Mouse (Mus musculus) intestine, postnatal 0 days (tissue): Measurements from ENCODE around the gene Tirap. TPM values are rescaled to one million over a fixed set of nuclear protein-coding genes. Genes with fewer than 3 reads are reported as not detected.

Experiments
- ATAC-seq: fragments of 200-750 bp; cut with Nextera tagmentation; 2 replicates; pipeline ENCODE4 v1.8.0; 2017; ENCODE audit warnings: mild to moderate bottlenecking, moderate TSS enrichment, moderate library complexity
- H3K27ac ChIP-seq: fragments of 300-500 bp; sonication (generic); 2 replicates; pipeline ENCODE4 v1.5.1; 2014; ENCODE audit warnings: mild to moderate bottlenecking, low read depth, low read length, moderate library complexity
- H3K27me3 ChIP-seq: fragments of 300-500 bp; sonication (generic); replicated peaks from 2 replicates; pipeline ENCODE4 v1.6.1; 2014; ENCODE audit warnings: low read length, mixed read lengths; ENCODE audit not compliant: control insufficient read depth, insufficient read depth
- H3K36me3 ChIP-seq: fragments of 300-500 bp; sonication (generic); 2 replicates; pipeline ENCODE4 v1.6.1; 2014; ENCODE audit warnings: mild to moderate bottlenecking, moderate library complexity; ENCODE audit not compliant: control insufficient read depth, insufficient read depth
- H3K4me1 ChIP-seq: fragments of 300-500 bp; sonication (generic); replicated peaks from 2 replicates; pipeline ENCODE4 v1.6.1; 2014; ENCODE audit warnings: antibody characterized with exemption, low read length, mixed read lengths; ENCODE audit not compliant: control insufficient read depth, insufficient read depth
- H3K4me2 ChIP-seq: fragments of 300-500 bp; sonication (generic); replicated peaks from 2 replicates; pipeline ENCODE4 v1.6.1; 2014; ENCODE audit warnings: low read depth, mild to moderate bottlenecking, moderate library complexity
- H3K4me3 ChIP-seq: fragments of 300-500 bp; sonication (generic); 2 replicates; pipeline ENCODE4 v1.5.1; 2014; ENCODE audit warnings: low read depth, low read length
- H3K9ac ChIP-seq: fragments of 300-500 bp; sonication (generic); 2 replicates; pipeline ENCODE4 v1.6.1; 2014; ENCODE audit warnings: mild to moderate bottlenecking, low read depth, low read length
- H3K9me3 ChIP-seq: fragments of 300-500 bp; sonication (generic); 2 replicates; pipeline ENCODE4 v1.6.1; 2016; ENCODE audit warnings: mixed run types; ENCODE audit not compliant: control insufficient read depth
- CTCF ChIP-seq: sonication (generic); IDR thresholded peaks from 2 replicates; pipeline ENCODE4 v1.5.1; 2016; ENCODE audit warnings: low read depth, mild to moderate bottlenecking, control low read depth, antibody characterized with exemption, moderate library complexity
- WGBS: fragments of 180-500 bp; shearing (Covaris S2); extraction: QIAGEN DNeasy Blood & Tissue Kit; methylation state at CpG from one replicate; pipeline ENCODE4 v1.1.7; 2014; 5-methylcytosine and 5-hydroxymethylcytosine counted together
- polyA plus RNA-seq: library from polyadenylated mRNA; unstranded; fragments of >200 nt; fragmentation: Nextera tagmentation; extraction: Ambion mirVana; gene quantifications from 2 replicates; pipeline ENCODE4 v1.2.1, GENCODE M21; 2015

The Tirap gene
- polyA plus RNA-seq, 1 experiment from 2014 or later = 10.0 TPM

GRCm38 (mm10) chr9:35142221-35142620 is 57.9 kb downstream of the Tirap start:
- no peak overlapping the region for H3K27ac ChIP-seq
- H3K27me3 ChIP-seq = no peaks in the 10 kb centered on the region
- no peaks in the 10 kb centered on the region for H3K4me1 ChIP-seq
- no peak for ATAC-seq
- TF ChIP-seq CTCF = no peak
- H3K9me3 ChIP-seq = no peaks in the 10 kb centered on the region
- H3K4me2 ChIP-seq = no peak overlapping the region
- no peak overlapping the region for H3K4me3 ChIP-seq
- H3K36me3 ChIP-seq = no peaks in the 10 kb centered on the region; the same call in 1 of the 2 replicates
- H3K9ac ChIP-seq = no peak overlapping the region
- 61% methylated on average over 2 of the region's 2 CpGs for WGBS

GRCm38 (mm10) chr9:35139231-35139744 is 60.8 kb downstream of the Tirap start:
- 79% methylated on average over 5 of the region's 5 CpGs for WGBS
- H3K4me3 ChIP-seq = no peak overlapping the region
- no peak overlapping the region for H3K9ac ChIP-seq
- peaks cover 6% of the 10 kb centered on the region; the same call in 1 of the 2 replicates for H3K36me3 ChIP-seq
- no peak overlapping the region for H3K27ac ChIP-seq
- no peak for TF ChIP-seq CTCF
- no peak overlapping the region for H3K4me2 ChIP-seq
- H3K4me1 ChIP-seq = no peaks in the 10 kb centered on the region
- no peaks in the 10 kb centered on the region for H3K27me3 ChIP-seq
- no peak for ATAC-seq
- H3K9me3 ChIP-seq = no peaks in the 10 kb centered on the region

GRCm38 (mm10) chr9:35138029-35138428 is 62.1 kb downstream of the Tirap start:
- Histone ChIP-seq H3K36me3 (peaks cover 6% of the 10 kb centered on the region; the same call in 1 of the 2 replicates), H3K27me3 (no peaks in the 10 kb centered on the region), H3K4me1 (no peaks in the 10 kb centered on the region), H3K4me3 (no peak overlapping the region), H3K4me2 (no peak overlapping the region), H3K9me3 (no peaks in the 10 kb centered on the region), H3K27ac (no peak overlapping the region), H3K9ac (no peak overlapping the region)
- peak; percentile 70 for ATAC-seq
- peak; percentile 47 for TF ChIP-seq CTCF
- 49% methylated on average over 7 of the region's 7 CpGs for WGBS

GRCm38 (mm10) chr9:35135575-35135974 is 64.5 kb downstream of the Tirap start:
- Histone ChIP-seq H3K36me3 (peaks cover 6% of the 10 kb centered on the region; the same call in 1 of the 2 replicates), H3K9ac (no peak overlapping the region), H3K27me3 (no peaks in the 10 kb centered on the region), H3K4me3 (no peak overlapping the region), H3K4me2 (no peak overlapping the region), H3K27ac (peak overlapping the region; percentile 28; the same call in 1 of the 2 replicates), H3K4me1 (no peaks in the 10 kb centered on the region), H3K9me3 (no peaks in the 10 kb centered on the region)
- TF ChIP-seq CTCF = 0 out of 2 replicates have a peak, but pooled peaks have one; percentile 10
- WGBS = 74% methylated on average over 6 of the region's 6 CpGs
- no peak for ATAC-seq

Other genes starting within 250 kb of the Tirap start
- gene St3gal4, start 81.0 kb downstream of the Tirap start, polyA plus RNA-seq = 242 and 257 TPM in 2 replicates
- 25.7 and 26.1 TPM in 2 replicates for gene Dcps, start 24.2 kb downstream of the Tirap start, polyA plus RNA-seq
- gene Srpr, start 116 bp downstream of the Tirap start, polyA plus RNA-seq = 118 and 130 TPM in 2 replicates
- gene Foxred1, start 10.8 kb upstream of the Tirap start, polyA plus RNA-seq = 20.3 and 20.4 TPM in 2 replicates
- 73.5 and 80.7 TPM in 2 replicates for gene Fam118b, start 67.5 kb upstream of the Tirap start, polyA plus RNA-seq
- 16.3 and 16.6 TPM in 2 replicates for gene Rpusd4, start 67.6 kb upstream of the Tirap start, polyA plus RNA-seq
- gene Cdon, start 220.8 kb upstream of the Tirap start, polyA plus RNA-seq = 1.9 and 2.4 TPM in 2 replicates